Mouse (Mus musculus) cerebellum, adult (tissue): Measurements from ENCODE around the gene Asb3.
A peak's percentile ranks its signal among the peaks of the same experiment; 100 is the strongest.

Experiments
- ATAC-seq: cut with Nextera tagmentation; 2 replicates; pipeline ENCODE4 v1.9.2; 2017; ENCODE audit warnings: mild to moderate bottlenecking, moderate library complexity, mixed read lengths; ENCODE audit not compliant: insufficient number of reproducible peaks, low FRiP score, low TSS enrichment

The Asb3 gene

GRCm38 (mm10) chr11:30885171-30885871 lies at the start of gene Asb3, which contains the start of gene Gpr75:
Asb3 (plus strand) TSS chr11:30885416.
Gpr75 (plus strand) TSS chr11:30885358.
- ATAC-seq: peak; percentile 96

GRCm38 (mm10) chr11:30838793-30839192 lies 46.4 kb upstream of the Asb3 start:
- ATAC-seq: no peak

GRCm38 (mm10) chr11:30844355-30844754 lies 40.9 kb upstream of the Asb3 start:
- no peak for ATAC-seq

GRCm38 (mm10) chr11:30872425-30872824 lies 12.8 kb upstream of the Asb3 start:
- no peak for ATAC-seq

- no peak for ATAC-seq
Measured at GRCm38 (mm10) chr11:30888153-30888552, 2.9 kb downstream of the Asb3 start.

- ATAC-seq: no peak
Measured at GRCm38 (mm10) chr11:30896201-30896600, 11.0 kb downstream of the Asb3 start.

GRCm38 (mm10) chr11:30899312-30899711 lies 14.1 kb downstream of the Asb3 start:
- ATAC-seq: no peak

- no peak for ATAC-seq
Measured at GRCm38 (mm10) chr11:30912311-30912710, 27.1 kb downstream of the Asb3 start.

GRCm38 (mm10) chr11:30920641-30921040 lies 35.4 kb downstream of the Asb3 start:
- no peak for ATAC-seq

- ATAC-seq: no peak
Measured at GRCm38 (mm10) chr11:30923283-30923682, 38.1 kb downstream of the Asb3 start.

- ATAC-seq: no peak
Measured at GRCm38 (mm10) chr11:30928079-30928478, 42.9 kb downstream of the Asb3 start.

- no peak for ATAC-seq
Measured at GRCm38 (mm10) chr11:30928498-30928897, 43.3 kb downstream of the Asb3 start.

GRCm38 (mm10) chr11:30943522-30943921 lies 58.3 kb downstream of the Asb3 start:
- peak; percentile 81 for ATAC-seq

GRCm38 (mm10) chr11:30952829-30953228 lies 67.6 kb downstream of the Asb3 start:
- no peak for ATAC-seq

GRCm38 (mm10) chr11:30953469-30954154 lies 68.4 kb downstream of the Asb3 start:
- ATAC-seq: peak; percentile 85

GRCm38 (mm10) chr11:30954279-30954725 lies 69.1 kb downstream of the Asb3 start, which contains the start of gene Erlec1:
Erlec1 (minus strand) TSS chr11:30954335.
- ATAC-seq: peak; percentile 96

GRCm38 (mm10) chr11:30985237-30985636 lies 100.0 kb downstream of the Asb3 start:
- ATAC-seq: no peak

GRCm38 (mm10) chr11:30985877-30986624 lies 100.8 kb downstream of the Asb3 start, which contains the start of gene Chac2:
Chac2 (minus strand) TSS chr11:30986350.
- peak; percentile 95 for ATAC-seq

GRCm38 (mm10) chr11:30986625-30987017 lies 101.4 kb downstream of the Asb3 start:
- peak; percentile 56; the same call in 1 of the 2 replicates for ATAC-seq

GRCm38 (mm10) chr11:30996670-30997069 lies 111.5 kb downstream of the Asb3 start:
- ATAC-seq: no peak

GRCm38 (mm10) chr11:30998199-30998598 lies 113.0 kb downstream of the Asb3 start:
- no peak for ATAC-seq
